Mouse (Mus musculus) limb, embryonic 13.5 days (tissue): ENCODE measurements around the gene Cutc. TPM values are rescaled to one million over a fixed set of nuclear protein-coding genes. Genes with fewer than 3 reads are reported as not detected.

Experiments used
- ATAC-seq: fragments of 200-750 bp; cut with Nextera tagmentation; 2 replicates; pipeline ENCODE4 v1.8.0; 2017; ENCODE audit warnings: low read depth, moderate number of reproducible peaks, moderate TSS enrichment; ENCODE audit not compliant: low FRiP score
- H3K27ac ChIP-seq: fragments of 300-500 bp; sonication (generic); 2 replicates; pipeline ENCODE4 v1.5.1; 2015; ENCODE audit warnings: inconsistent platforms, mild to moderate bottlenecking, moderate library complexity
- H3K27me3 ChIP-seq: fragments of 300-500 bp; sonication (generic); 2 replicates; pipeline ENCODE4 v1.6.1; 2015; ENCODE audit warnings: mild to moderate bottlenecking, inconsistent platforms
- H3K36me3 ChIP-seq: fragments of 300-500 bp; sonication (generic); 2 replicates; pipeline ENCODE4 v1.6.1; 2015; ENCODE audit warnings: inconsistent platforms, mild to moderate bottlenecking, moderate library complexity
- H3K4me1 ChIP-seq: fragments of 300-500 bp; sonication (generic); 2 replicates; pipeline ENCODE4 v1.6.1; 2015; ENCODE audit warnings: inconsistent platforms
- H3K4me2 ChIP-seq: fragments of 300-500 bp; sonication (generic); replicated peaks from 2 replicates; pipeline ENCODE4 v1.6.1; 2015; ENCODE audit warnings: inconsistent platforms, mild to moderate bottlenecking, moderate library complexity
- H3K4me3 ChIP-seq: fragments of 300-500 bp; sonication (generic); 2 replicates; pipeline ENCODE4 v1.5.1; 2015; ENCODE audit warnings: moderate library complexity, mild to moderate bottlenecking, inconsistent platforms
- H3K9ac ChIP-seq: fragments of 300-500 bp; sonication (generic); 2 replicates; pipeline ENCODE4 v1.6.1; 2015; ENCODE audit warnings: mild to moderate bottlenecking, inconsistent platforms
- H3K9me3 ChIP-seq: fragments of 300-500 bp; sonication (generic); 2 replicates; pipeline ENCODE4 v1.6.1; 2016; ENCODE audit warnings: inconsistent platforms
- WGBS: fragments of 180-500 bp; shearing (Covaris S2); methylation state at CpG from one replicate; pipeline ENCODE4 v1.1.7; 2015; 5-methylcytosine and 5-hydroxymethylcytosine counted together
- polyA plus RNA-seq: library from polyadenylated mRNA; unstranded; fragments of >200 nt; fragmentation: Nextera tagmentation; extraction: Ambion mirVana; gene quantifications from 2 replicates; pipeline ENCODE4 v1.2.1, GENCODE M21; 2015

Gene Cutc
- polyA plus RNA-seq, 1 experiment from 2014 or later = 14.6 TPM

- no peak overlapping the region for H3K27ac ChIP-seq
- WGBS = 90% methylated on average over 4 of the region's 4 CpGs
- no peak for ATAC-seq
- H3K4me1 ChIP-seq = 0 out of 2 replicates have a peak, but pooled peaks cover 4% of the 10 kb centered on the region
- no peak overlapping the region for H3K4me2 ChIP-seq
- H3K9me3 ChIP-seq = no peaks in the 10 kb centered on the region
- no peaks in the 10 kb centered on the region for H3K27me3 ChIP-seq
- no peaks in the 10 kb centered on the region for H3K36me3 ChIP-seq
- H3K9ac ChIP-seq = no peak overlapping the region
- H3K4me3 ChIP-seq = no peak overlapping the region
These were observed 58.6 kb downstream of the Cutc start for GRCm38 (mm10) chr19:43811419-43811818.

- no peaks in the 10 kb centered on the region for H3K36me3 ChIP-seq
- no peak overlapping the region for H3K4me2 ChIP-seq
- no peak for ATAC-seq
- H3K9ac ChIP-seq = no peak overlapping the region
- H3K27me3 ChIP-seq = no peaks in the 10 kb centered on the region
- 0 out of 2 replicates have a peak, but pooled peaks cover 4% of the 10 kb centered on the region for H3K4me1 ChIP-seq
- H3K27ac ChIP-seq = no peak overlapping the region
- 84% methylated on average over 10 of the region's 10 CpGs for WGBS
- no peaks in the 10 kb centered on the region for H3K9me3 ChIP-seq
- no peak overlapping the region for H3K4me3 ChIP-seq
These were observed 60.5 kb downstream of the Cutc start for GRCm38 (mm10) chr19:43813315-43813714.

GRCm38 (mm10) chr19:43815661-43816414 is 63.0 kb downstream of the Cutc start:
- Histone ChIP-seq H3K4me2 (no peak overlapping the region), H3K4me1 (0 out of 2 replicates have a peak, but pooled peaks cover 4% of the 10 kb centered on the region), H3K36me3 (no peaks in the 10 kb centered on the region), H3K27ac (no peak overlapping the region), H3K9me3 (no peaks in the 10 kb centered on the region), H3K4me3 (no peak overlapping the region), H3K27me3 (no peaks in the 10 kb centered on the region), H3K9ac (no peak overlapping the region)
- ATAC-seq = no peak
- WGBS = 67% methylated on average over 14 of the region's 14 CpGs

Other genes starting within 250 kb of the Cutc start
- gene Got1, start 228.4 kb upstream of the Cutc start, polyA plus RNA-seq = 31.8 and 31.9 TPM in 2 replicates
- not detected in 2 replicates for gene Nkx2-3, start 140.7 kb upstream of the Cutc start, polyA plus RNA-seq
- 12.2 and 14.2 TPM in 2 replicates for gene Slc25a28, start 78.1 kb upstream of the Cutc start, polyA plus RNA-seq
- gene Entpd7, start 63.3 kb upstream of the Cutc start, polyA plus RNA-seq = 11.2 and 12.4 TPM in 2 replicates
- 11.4 and 14.5 TPM in 2 replicates for gene Cox15, start within 50 bp of the Cutc start, polyA plus RNA-seq
- 0.09 and 0.11 TPM in 2 replicates for gene Abcc2, start 29.2 kb downstream of the Cutc start, polyA plus RNA-seq
- gene Dnmbp, start 187.2 kb downstream of the Cutc start, polyA plus RNA-seq = 26.7 and 27.3 TPM in 2 replicates
- 0.15 and 0.46 TPM in 2 replicates for gene Cpn1, start 233.6 kb downstream of the Cutc start, polyA plus RNA-seq